Mouse (Mus musculus) brain, adult 10 weeks (tissue): ENCODE measurements around the gene Sox14. TPM values are rescaled to one million over a fixed set of nuclear protein-coding genes. Genes with fewer than 3 reads are reported as not detected.

Experiments
- polyA plus RNA-seq: library from polyadenylated mRNA; stranded (reverse); fragments of 350-450 nt; fragmentation: Illumina TruSeq; extraction: RNeasy Lipid Tissue Mini Kit (QIAGEN cat#74804); gene quantifications from one replicate; pipeline ENCODE4 v1.2.3, GENCODE M21; 2015; ENCODE audit warnings: low read depth, low replicate concordance

The Sox14 gene
- 0.79 TPM for polyA plus RNA-seq

GRCm38 (mm10) chr9:99875618-99876372, at the start of gene Sox14:
TSS of gene Sox14 (minus strand) at chr9:99876170.

Other genes with a start within 250 kb of the Sox14 start
- gene Dzip1l, start 246.7 kb downstream of the Sox14 start, polyA plus RNA-seq, result 12.3 TPM
- not detected for gene Cldn18, start 158.9 kb downstream of the Sox14 start, polyA plus RNA-seq